Mouse (Mus musculus) CD4-positive helper T cell, adult 2 months (primary cell): Measurements from ENCODE around the gene Gpatch11.
A peak's percentile ranks its signal among the peaks of the same experiment; 100 is the strongest.

Experiments
- DNase-seq: peaks from one replicate; pipeline ENCODE4 v3.0.0-alpha.2; 2012; ENCODE audit warnings: low read depth, missing footprints, low spot score

Gpatch11 gene

DNA sequence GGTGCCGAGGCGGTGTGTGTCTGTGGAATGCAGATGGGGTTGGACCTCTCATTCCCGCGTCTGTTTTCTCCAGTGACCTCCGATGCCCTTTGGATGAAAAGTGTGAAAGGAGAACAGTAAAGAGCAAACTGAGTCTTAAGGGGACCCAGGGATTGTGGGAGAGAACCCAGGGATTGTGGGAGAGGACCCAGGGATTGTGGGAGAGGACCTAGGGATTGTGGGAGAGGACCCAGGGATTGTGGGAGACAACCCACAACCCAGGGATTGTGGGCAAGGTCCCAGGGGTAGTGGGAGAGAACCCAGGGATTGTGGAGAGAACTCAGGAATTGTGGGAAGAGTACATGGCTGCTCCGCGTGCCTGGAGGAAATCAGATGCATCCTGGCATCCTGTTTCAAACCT lies 59.6 kb downstream of the Gpatch11 start:
- DNase-seq = no peak

DNA sequence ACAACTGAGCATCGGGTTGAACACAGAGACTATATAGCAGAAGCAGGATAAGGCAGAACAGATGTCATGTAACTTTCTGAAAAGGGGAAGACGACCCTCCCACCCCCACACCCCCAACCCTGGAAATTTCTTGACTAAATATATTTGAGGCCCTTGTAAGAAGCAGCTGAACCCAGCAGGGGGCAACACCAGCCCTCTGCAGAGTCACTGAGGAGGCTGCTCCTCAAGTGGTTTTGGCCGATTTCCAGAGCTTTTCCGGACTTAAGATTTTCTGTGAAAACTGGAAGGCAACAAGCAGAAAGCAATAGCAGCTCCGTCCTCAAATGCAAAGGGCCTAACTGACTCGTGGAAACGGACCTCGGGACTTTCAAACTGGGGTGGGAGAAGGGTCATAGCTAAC lies 60.0 kb downstream of the Gpatch11 start:
- peak; percentile 34 for DNase-seq
